Mouse (Mus musculus): ENCODE results near the gene Ube2h.
"Not testable (repeated sequence)": the region's sequence is repeated elsewhere in the genome, so short reads cannot be mapped to it uniquely, and the experiment has no call there.

The Ube2h gene

DNA sequence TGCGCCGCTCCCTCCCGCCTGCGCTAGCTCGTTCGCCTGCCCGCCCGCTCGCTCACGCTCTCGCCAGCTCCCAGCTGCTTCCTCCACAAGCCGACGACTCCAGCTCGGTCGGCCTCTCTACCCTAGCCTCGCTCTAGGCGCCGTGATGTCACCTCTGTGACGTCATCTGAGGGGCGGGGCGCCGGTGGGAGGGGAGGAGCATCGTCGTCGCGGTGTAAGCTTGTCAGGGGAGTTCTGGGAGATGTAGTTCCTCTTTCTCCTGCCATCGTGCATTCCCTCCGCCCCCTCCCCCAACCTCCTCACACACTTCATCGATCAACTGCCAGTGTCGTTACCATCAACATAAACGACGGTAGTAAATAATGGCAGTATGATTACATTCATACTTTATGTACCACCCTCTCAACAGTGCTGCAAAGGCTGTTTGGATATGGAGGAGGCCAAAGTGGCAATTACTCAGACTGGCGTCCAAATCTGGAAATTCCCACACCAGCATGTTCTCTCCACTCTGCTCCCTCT, at the start of gene Ube2h:
Gene Ube2h, minus strand, starts transcription at position 141 of the 519 bp plus-strand sequence.
- in situ Hi-C loops (cut with MboI, MseI) = no loop called here

DNA sequence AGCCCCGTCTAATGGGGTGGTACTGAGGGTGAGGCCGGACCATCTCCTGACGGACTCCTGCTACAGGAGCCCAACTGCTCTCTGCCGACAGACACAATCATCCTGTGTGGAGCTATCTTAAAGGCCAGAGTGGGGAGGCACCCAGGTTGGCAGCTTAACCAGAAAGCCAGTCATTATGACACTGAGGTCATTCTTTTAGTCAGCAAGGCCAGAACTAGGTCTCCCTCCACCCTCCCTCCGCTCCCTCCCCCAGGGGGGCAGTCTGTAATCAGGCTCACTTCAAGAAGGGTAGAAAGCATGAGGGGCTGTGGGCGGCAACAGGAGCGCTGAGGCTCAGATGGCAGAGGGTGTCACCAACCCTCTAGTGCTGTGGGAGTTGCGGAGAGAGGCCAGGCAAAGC, 49.3 kb upstream of the Ube2h start:
- in situ Hi-C loops (cut with MboI, MseI) = loop anchor here (5.0 to 25.0 kb wide), 2 partner anchors 56 to 141 kb away; no protein-coding TSS in a partner anchor

DNA sequence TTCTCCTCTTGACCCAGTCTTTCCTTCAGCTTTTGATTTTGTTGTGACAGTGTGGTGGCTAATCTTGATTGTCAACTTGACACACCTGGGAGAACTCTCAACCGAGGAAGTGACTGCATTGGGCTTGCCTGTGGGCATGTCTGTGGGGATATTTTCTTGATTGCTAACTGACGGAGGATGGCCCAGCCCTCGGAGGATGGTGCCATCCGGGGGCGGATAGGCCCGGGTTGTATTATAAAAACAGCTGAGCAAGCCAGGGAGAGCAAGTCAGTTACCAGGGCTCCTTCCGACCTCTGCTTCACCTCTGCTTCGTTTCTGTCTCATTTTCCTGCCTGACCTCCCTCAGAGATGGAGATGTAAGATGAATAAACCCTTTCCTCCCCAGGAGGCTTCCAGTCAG, 48.4 kb upstream of the Ube2h start:
- in situ Hi-C loops (cut with MboI, MseI) = loop anchor here (5.0 to 25.0 kb wide), 2 partner anchors 55 to 140 kb away; no protein-coding TSS in a partner anchor

DNA sequence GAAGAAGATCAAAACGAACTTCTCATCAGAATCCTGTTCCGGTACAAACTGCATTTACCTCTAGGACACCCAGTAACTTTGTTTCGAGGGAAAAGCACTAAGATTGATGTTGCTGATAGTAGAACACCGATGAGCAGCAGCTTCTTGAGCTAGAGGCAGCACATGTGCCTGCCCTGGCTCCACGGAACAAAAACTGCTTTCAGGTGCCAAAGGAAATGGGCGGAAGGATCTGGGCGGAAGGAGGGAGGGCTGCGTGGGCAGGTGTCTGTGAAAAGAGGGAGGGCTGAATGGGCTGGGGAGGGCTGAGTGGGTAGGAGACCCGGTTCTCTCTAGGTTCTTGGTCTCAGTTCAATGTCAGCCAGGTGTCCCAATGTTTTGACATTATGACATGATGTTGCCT, 47.0 kb upstream of the Ube2h start:
- in situ Hi-C loops (cut with MboI, MseI) = loop anchor here (5.0 to 25.0 kb wide), 2 partner anchors 54 to 139 kb away; no protein-coding TSS in a partner anchor

DNA sequence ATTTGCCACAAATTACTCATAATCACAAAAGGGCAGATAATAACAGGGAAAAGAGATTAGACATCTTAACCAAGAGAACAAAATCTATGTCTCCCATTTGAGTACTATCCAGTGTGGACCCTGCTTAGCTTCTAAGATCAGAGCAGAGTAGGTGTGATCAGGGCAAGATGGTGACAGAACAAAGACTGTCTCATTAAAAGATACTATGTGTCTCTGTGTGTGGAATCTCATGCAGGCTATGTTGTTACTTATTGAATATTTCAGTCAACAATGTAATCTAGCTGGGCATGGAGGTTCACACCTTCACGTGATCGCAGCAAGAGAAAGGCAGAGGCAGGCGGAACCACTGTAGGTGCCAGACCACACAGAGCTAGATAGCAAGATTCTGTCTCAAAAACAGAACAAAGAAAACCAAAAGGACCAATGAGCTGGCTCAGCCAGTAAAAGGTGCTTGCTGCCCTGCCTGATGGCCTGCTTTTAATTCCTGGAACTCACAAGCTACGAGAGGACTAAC, 43.0 kb upstream of the Ube2h start:
- in situ Hi-C loops (cut with MboI, MseI) = no loop called here

DNA sequence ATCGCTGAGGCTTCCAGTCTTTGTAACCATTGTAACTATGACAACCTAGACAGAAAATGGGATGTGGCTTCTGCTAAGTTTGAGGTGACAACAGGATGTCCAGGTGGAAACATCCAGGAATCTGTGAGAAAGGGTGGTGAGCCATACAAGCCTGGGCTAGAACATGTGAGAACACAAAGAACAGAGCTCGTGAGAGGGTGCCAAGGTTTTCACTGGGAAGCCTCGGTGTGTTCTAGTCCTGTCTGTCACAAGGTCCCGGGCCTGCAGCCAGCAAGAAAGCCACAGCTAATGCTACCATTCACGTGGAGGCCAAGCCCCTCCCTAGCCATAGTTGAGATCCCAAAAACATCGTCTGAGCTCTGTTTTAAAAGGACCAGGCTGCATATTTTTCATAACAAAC, 42.4 kb upstream of the Ube2h start:
- in situ Hi-C loops (cut with MboI, MseI) = no loop called here

DNA sequence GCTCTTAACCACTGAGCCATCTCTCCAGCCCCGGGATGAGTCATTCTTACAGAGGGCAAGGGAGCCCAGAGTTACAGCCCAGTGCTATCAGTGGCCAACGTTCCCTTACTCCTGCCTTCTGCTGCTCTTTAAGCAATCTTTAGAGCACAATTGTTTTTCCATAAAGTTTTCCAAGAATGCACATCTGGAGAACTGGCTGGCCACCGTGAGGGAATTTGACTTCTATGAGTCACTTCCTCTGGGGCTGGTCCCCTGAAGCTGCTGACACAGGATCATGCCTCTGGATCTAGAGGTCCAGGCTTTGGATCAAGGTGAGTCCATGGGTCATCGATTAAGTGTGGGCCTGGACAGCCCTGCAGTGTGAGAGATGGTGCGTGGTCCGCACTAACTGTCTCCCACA, 39.7 kb upstream of the Ube2h start:
- in situ Hi-C loops (cut with MboI, MseI) = no loop called here

DNA sequence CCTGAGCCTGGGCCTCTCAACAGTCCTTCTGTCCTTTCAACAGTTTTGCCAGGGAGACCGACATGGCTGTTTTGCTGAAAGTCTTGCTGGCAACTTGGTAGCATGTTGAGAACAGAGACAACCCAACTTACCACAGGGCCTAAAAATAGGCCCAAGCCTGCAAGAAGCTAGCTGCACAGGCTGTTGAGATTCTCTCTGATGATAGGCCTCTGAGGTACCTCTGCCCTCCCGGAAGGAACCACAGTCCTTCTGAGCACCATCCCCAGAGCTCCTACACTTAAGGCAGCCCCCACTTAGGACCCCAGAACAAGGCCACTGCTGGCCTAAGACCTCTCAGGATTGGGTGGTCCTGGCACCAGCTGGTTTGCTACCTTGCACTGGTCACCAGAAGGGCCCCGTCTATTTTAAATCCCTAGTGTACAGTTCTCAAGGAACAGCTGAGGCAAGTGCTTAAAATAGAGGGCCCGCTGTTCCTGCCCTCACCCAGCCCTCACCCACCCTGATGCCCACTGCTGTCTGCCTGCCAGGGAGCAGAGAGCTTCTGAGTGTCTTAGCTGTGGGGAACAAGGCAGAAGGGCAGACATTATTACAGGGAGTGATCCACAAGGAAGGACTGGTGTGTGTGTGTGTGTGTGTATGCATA, 36.0 kb upstream of the Ube2h start:
- in situ Hi-C loops (cut with MboI, MseI) = no loop called here

DNA sequence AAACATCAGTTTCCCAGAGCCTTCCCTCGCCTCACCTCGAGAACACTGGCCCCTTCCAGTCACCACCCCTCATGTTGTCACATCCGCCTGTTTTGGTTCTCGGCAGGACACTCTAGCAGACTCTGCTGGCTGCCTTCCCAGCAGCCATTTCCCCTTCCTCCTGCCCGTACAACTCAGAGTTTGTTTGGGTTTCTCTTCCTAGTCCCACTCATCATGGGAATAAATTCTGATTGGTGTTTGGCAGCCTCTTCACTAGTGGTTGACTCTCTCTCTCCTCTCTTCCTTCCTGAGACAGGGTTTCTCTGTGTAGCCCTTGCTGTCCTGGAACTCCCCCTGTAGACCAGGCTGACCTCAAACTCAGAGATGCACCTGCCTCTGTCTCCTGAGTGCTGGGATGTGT, 32.6 kb upstream of the Ube2h start:
- in situ Hi-C loops (cut with MboI, MseI) = no loop called here

DNA sequence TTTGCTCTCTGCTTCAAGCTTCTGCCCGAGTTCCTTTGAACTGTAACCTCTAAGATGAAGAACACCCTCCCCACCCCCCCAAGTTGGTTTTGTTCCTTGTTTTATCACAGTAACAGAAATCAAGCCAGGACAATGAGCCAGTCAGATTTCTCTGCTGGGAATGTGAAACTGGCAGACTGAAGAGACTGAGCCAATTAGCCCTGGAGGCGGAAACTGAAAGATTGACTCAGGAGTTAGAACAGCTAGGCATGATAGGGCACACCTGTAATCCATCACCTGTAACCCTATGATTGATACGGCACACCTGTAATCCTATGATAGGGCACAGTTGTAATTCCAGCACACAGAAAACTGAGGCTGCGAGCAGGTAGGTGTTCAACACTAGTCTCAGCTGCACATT, 27.9 kb upstream of the Ube2h start:
- in situ Hi-C loops (cut with MboI, MseI) = no loop called here

DNA sequence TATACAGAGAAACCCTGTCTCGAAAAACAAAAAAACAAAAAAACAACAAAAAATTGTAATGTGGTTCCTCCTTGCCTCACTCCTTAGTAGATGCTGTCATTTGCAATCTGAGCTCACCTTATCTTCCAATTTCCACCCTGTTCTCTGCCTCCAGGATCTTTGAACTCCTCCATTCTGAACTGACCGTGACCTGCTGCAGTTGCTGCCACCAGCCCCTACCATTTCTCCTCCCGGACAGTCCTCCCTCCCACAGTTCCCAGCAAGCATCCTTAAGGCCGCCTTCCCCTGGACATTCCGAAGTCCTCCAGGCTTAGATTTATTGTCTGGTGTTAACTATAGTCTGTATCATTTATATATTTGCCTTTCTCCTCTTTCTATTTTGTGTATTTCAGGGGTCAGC, 26.4 kb upstream of the Ube2h start:
- in situ Hi-C loops (cut with MboI, MseI) = no loop called here

DNA sequence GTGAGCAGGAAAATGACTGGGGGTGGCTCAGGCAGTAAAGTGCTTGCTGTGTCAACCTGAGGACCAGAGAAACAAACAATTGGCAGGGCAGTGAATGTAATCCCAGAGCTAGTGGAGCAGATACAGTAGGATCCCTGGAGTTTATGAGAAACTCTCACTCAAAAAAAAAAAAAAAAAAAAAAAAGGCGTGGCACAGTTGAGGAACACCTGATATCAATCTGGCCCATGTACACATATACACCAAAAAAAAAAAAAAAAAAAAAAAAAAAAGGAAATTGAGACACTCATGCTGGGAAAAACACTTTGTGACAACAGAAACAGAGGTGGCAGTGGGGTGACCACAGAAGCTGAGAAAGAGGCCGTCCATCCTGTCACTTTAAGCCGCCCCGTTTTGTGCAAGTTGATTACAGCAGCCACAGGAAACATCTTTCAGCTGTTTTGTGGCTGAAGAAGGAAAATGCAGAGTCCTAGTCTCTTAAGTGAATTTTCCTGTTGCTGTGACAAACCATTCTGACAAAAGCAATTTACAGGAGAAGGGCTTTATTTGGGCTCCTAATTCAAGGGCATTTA, 21.7 kb upstream of the Ube2h start:
- in situ Hi-C loops (cut with MboI, MseI) = no loop called here

DNA sequence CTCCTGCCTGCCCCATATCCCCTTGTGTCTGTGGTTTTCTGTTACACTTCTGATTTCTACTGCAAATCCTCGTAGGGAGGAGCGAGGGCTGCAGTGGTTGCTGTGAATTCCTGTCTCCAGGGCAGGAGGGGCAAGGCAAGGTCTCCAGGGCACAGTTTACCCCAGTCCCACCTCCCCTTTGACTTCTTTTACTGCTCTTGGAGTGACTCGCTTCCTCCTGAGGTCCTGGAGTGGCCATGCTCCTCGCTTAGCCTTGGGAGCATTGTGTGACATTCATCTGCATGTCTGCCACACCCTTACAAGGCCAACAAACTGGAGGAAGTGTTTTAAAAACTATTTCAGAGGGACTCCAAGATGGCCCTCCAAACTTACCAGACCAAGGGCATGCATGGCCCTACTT, 16.7 kb upstream of the Ube2h start:
- in situ Hi-C loops (cut with MboI, MseI) = no loop called here

DNA sequence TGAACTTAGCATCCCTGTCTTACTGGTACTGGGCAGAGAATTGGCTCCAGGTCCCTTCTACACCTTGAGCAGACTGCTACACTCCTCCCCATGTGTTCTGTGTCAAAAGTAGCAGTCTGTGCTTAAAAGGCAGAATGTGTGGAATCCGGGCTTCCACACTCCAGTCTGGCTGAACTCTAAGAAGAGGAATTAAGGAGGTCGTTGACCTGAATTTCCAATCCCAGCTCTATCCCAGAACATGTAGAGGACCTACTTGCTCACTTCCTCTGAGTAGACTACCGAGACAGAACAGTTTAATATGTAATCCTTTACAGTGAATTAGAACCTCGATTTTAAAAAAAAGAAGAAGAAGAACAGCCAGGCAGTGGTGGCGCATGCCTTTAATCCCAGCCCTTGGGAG, 14.9 kb upstream of the Ube2h start:
- in situ Hi-C loops (cut with MboI, MseI) = no loop called here

DNA sequence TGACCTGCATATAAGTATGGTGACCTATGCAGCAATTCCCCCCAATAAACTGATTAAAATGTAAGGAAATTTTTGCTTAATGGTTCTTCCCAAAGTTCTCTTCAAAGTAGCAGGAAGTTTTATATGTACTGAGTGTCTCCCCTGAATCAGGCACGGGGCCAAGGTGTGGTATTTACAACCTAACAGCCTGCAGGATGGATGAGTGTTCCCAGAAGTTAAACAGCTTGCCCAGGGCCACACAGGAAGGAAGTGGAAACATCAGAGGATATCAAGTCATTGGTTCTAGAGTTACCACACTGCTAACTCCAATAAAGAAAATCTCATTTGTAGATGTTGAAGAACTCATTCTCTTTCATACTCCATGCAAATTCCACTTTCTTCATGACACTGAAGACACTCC, 7.7 kb upstream of the Ube2h start:
- in situ Hi-C loops (cut with MboI, MseI) = no loop called here

DNA sequence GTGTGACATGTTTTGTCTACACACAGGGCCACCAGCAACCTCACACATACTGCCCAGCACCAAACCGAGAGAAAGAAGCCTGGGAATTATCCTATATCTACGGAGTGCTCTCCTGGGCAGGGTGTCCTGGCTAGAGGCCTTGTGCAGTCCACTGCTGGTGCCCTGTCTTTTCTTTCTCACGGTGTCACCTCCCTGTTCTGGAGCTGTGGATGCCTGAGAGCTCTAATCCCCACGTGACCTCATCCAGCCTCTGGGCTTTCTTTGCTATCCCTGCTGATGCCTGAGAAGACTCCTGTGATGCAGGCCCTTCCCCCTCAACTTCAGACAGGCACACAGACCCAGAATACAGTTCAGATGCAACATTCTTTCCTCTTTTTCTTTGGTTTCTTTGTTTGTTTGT, 4.4 kb upstream of the Ube2h start:
- in situ Hi-C loops (cut with MboI, MseI) = no loop called here

DNA sequence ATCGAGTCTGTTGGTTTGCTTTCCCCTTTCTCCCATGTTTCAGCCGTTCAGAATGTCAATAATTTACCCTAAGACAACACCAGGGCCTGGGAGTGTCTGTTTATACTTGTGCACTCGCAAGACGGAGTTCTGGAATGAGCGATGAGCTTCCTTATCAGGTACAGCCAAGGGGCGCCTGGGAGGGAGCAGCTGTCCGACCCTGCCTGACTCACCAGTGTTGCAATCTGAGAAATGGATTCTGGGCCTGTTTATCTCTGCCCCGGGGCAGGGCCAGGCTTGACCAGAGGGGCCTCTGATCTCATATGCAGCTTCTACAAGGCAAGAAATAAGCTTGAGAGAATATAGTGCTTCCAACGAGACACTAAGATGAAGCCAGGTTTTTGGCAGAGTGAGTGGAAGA, 3.4 kb upstream of the Ube2h start:
- in situ Hi-C loops (cut with MboI, MseI) = no loop called here

DNA sequence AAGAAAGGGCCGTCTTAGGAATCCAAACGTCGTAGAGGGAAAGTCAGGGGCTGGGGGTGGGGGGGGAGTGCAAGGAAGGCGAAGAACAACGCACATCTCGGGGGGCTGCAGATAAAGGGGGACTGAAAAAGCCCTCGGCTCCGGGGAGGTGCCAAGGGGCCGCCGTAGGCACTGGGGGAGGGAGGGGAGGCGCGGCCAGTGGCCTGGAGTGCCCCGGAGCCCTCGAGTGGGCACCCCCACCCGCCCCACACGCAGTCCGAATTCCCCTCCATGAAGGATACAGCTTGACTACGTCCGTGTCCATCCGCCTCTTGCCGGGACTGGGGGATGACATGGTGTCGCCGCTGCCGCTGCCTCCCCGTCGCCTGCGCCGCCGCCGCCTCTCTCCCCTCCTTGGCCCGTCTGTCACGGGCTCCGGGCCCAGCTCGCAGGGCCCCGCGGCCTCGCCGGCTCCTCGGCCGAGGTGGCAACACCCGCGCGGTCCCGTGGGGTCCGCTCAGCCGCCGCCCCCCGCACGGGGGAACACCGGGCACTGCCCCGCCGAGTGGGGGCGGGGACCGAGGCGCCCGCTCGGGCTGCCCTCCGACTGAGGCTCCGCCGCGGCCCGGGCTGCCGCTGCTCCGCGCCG, 454 bp downstream of the Ube2h start:
- in situ Hi-C loops (cut with MboI, MseI) = not testable (repeated sequence)

DNA sequence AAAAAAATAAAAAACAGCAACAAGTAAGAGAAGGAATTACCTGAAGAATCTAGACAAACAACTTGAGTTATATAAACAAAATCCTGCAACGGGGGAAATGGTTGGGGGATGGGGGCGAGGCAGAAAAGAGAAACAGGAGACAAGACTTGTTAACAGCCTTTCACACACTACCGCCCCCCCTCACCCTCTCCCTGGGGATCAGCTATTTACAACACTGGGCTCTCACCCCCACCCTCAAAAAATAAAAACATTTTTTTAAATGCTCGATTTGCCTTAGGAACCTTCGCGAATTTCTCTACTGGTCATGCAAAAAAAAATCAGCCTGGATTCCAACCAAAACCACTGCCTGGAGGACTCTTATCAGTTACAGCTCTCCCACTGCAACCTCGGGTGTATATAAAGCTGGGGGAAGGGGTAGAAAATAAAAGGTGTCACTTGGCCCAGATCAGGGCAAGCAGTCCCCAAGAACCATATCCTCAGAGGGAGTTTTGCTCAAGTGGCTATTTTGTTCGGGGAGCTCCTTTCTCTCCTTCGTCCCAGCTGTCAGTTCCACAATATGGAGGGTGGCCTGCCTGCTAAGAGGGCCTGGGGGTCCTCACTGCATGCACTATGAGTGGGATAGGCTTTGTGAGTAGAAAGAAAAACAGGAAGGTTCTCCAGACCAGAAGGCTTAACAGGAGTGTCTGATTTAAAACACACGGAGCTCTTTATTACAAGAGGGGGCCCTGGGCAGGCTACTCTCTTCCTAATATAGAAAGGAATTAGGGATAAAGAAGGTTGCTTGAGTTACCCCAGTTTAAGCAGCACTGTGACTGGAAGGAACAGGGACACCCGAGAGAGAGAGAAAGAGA, 1.3 kb downstream of the Ube2h start:
- in situ Hi-C loops (cut with MboI, MseI) = no loop called here

DNA sequence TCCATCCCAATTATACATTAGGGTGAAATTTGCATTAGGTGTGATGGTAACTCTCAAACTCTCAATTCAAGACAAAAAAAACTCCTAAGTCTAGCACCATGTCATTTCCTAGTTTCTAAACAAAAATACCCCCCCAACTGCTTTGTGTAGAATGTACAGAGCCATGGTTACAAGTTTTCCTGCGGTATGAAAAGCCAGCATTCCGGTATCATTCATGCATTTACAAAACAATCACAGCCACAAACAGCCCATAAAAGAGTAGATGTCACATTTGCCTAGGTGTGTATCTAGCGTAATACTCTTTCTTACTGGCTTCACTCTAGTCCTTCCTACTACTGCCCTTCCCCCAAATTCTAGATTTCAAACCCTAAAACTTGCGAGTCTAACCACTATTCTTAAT, 2.2 kb downstream of the Ube2h start:
- in situ Hi-C loops (cut with MboI, MseI) = no loop called here

DNA sequence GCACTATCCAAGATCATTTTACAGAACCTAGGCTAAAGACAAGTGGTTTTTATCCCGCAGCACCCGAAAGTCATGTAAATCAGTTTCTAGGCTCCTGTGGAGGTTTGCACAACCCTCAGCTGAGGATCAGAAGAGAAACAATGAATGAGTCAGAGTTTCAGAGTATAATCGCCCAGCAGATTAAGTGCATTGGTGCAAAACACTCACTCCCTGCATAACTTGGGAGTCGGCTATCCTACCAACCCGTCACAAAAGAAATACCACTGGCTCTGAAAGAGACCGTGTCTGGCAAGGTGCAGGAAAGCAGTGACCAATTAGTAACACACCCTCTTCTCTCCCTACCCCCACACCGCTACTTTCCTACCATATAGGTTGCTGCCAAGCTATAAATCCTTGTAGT, 3.4 kb downstream of the Ube2h start:
- in situ Hi-C loops (cut with MboI, MseI) = no loop called here

DNA sequence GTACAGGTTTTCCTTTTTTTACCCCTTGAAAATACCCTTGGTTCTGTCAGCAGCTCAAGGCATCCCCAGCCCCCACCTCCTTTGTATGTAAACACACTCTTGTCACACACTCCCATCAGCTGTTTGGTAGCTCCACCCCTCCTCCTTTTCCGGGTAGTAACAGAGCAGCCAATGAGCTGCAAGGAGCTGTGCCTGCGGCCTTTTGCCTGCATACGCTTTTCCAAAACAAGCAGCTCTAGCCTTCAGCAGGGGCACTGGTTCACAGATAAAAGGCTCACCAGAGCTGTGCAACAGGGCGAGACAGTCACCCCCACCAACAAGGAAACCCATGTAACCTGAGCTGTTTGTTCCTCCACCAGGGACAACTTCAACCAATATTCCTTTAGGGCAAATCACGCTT, 4.0 kb downstream of the Ube2h start:
- in situ Hi-C loops (cut with MboI, MseI) = no loop called here
